Mouse (Mus musculus): ENCODE measurements at regions not wholly inside any gene's neighbourhood (a gene's known extent, or its start where the extent isn't known, plus 50 kb on each side); places are given as distances from the start of the nearest gene placed in this dataset.
"Not testable (repeated sequence)": the region's sequence is repeated elsewhere in the genome, so short reads cannot be mapped to it uniquely, and the experiment has no call there.

- DNase-seq (ENCODE audit: low spot score) (no peak), ATAC-seq (replicated peaks; ENCODE audit: low FRiP score) (no peak)
- no peak overlapping the region for H3K4me2 ChIP-seq (ENCODE audit: low read depth, low read length, severe bottlenecking)
- 89% methylated on average over 2 of the region's 2 CpGs for WGBS
- no peak overlapping the region for H3K9ac ChIP-seq (ENCODE audit: low read length)
- H3K27me3 ChIP-seq (ENCODE audit: control insufficient read depth, insufficient read depth, low read length) = no peaks in the 10 kb centered on the region
- no peak overlapping the region for H3K4me3 ChIP-seq (ENCODE audit: low read depth, low read length)
- H3K9me3 ChIP-seq (ENCODE audit: control insufficient read depth, low read length) = no peaks in the 10 kb centered on the region
- no peaks in the 10 kb centered on the region for H3K4me1 ChIP-seq (replicated peaks; ENCODE audit: control insufficient read depth, insufficient read depth, low read length)
- no peaks in the 10 kb centered on the region for H3K36me3 ChIP-seq (ENCODE audit: control insufficient read depth, insufficient read depth, low read length)
- no peak overlapping the region for H3K27ac ChIP-seq (ENCODE audit: low read depth, low read length)
Observed at GRCm38 (mm10) chr8:114001674-114002073, 131.7 kb upstream of the Nudt7 start.

GRCm38 (mm10) chr8:114004436-114004835 lies 128.9 kb upstream of the Nudt7 start:
- Histone ChIP-seq H3K4me3 (ENCODE audit: low read depth, low read length) (no peak overlapping the region), H3K27ac (ENCODE audit: low read depth, low read length) (no peak overlapping the region), H3K36me3 (ENCODE audit: control insufficient read depth, insufficient read depth, low read length) (no peaks in the 10 kb centered on the region), H3K4me2 (ENCODE audit: low read depth, low read length, severe bottlenecking) (no peak overlapping the region), H3K27me3 (ENCODE audit: control insufficient read depth, insufficient read depth, low read length) (no peaks in the 10 kb centered on the region), H3K9ac (ENCODE audit: low read length) (no peak overlapping the region), H3K9me3 (ENCODE audit: control insufficient read depth, low read length) (no peaks in the 10 kb centered on the region), H3K4me1 (replicated peaks; ENCODE audit: control insufficient read depth, insufficient read depth, low read length) (no peaks in the 10 kb centered on the region)
- DNase-seq (ENCODE audit: low spot score) (no peak), ATAC-seq (replicated peaks; ENCODE audit: low FRiP score) (no peak)
- 87% methylated on average over 7 of the region's 7 CpGs for WGBS

- Histone ChIP-seq H3K4me1 (replicated peaks; ENCODE audit: control insufficient read depth, insufficient read depth, low read length) (no peaks in the 10 kb centered on the region), H3K36me3 (ENCODE audit: control insufficient read depth, insufficient read depth, low read length) (no peaks in the 10 kb centered on the region), H3K27me3 (ENCODE audit: control insufficient read depth, insufficient read depth, low read length) (no peaks in the 10 kb centered on the region), H3K4me3 (ENCODE audit: low read depth, low read length) (no peak overlapping the region), H3K9me3 (ENCODE audit: control insufficient read depth, low read length) (no peaks in the 10 kb centered on the region), H3K27ac (ENCODE audit: low read depth, low read length) (no peak overlapping the region), H3K9ac (ENCODE audit: low read length) (no peak overlapping the region), H3K4me2 (ENCODE audit: low read depth, low read length, severe bottlenecking) (no peak overlapping the region)
- no peak for ATAC-seq (replicated peaks; ENCODE audit: low FRiP score)
- DNase-seq (ENCODE audit: low spot score) = no peak
- WGBS = 81% methylated on average over 5 of the region's 5 CpGs
Observed at GRCm38 (mm10) chr8:114006587-114006986, 126.8 kb upstream of the Nudt7 start.

GRCm38 (mm10) chr8:114007103-114007502 lies 126.3 kb upstream of the Nudt7 start:
- WGBS = 91% methylated on average over 10 of the region's 10 CpGs

GRCm38 (mm10) chr8:114018364-114018763 lies 115.0 kb upstream of the Nudt7 start:
- Histone ChIP-seq H3K4me2 (ENCODE audit: low read depth, low read length, severe bottlenecking) (no peak overlapping the region), H3K9me3 (ENCODE audit: control insufficient read depth, low read length) (no peaks in the 10 kb centered on the region), H3K27ac (ENCODE audit: low read depth, low read length) (no peak overlapping the region), H3K9ac (ENCODE audit: low read length) (no peak overlapping the region), H3K4me3 (ENCODE audit: low read depth, low read length) (no peak overlapping the region), H3K27me3 (ENCODE audit: control insufficient read depth, insufficient read depth, low read length) (no peaks in the 10 kb centered on the region), H3K4me1 (replicated peaks; ENCODE audit: control insufficient read depth, insufficient read depth, low read length) (no peaks in the 10 kb centered on the region), H3K36me3 (ENCODE audit: control insufficient read depth, insufficient read depth, low read length) (no peaks in the 10 kb centered on the region)
- DNase-seq (ENCODE audit: low spot score) (no peak), ATAC-seq (replicated peaks; ENCODE audit: low FRiP score) (no peak)
- WGBS = 86% methylated on average over 5 of the region's 5 CpGs

More at GRCm38 (mm10) chr8:114007103-114007502, 126.3 kb upstream of the Nudt7 start:
- H3K9ac ChIP-seq (ENCODE audit: low read length) = no peak overlapping the region
- H3K27ac ChIP-seq (ENCODE audit: low read depth, low read length) = no peak overlapping the region
- DNase-seq (ENCODE audit: low spot score) (no peak), ATAC-seq (replicated peaks; ENCODE audit: low FRiP score) (no peak)
- no peaks in the 10 kb centered on the region for H3K9me3 ChIP-seq (ENCODE audit: control insufficient read depth, low read length)
- H3K4me2 ChIP-seq (ENCODE audit: low read depth, low read length, severe bottlenecking) = no peak overlapping the region
- H3K4me3 ChIP-seq (ENCODE audit: low read depth, low read length) = no peak overlapping the region
- H3K27me3 ChIP-seq (ENCODE audit: control insufficient read depth, insufficient read depth, low read length) = no peaks in the 10 kb centered on the region
- no peaks in the 10 kb centered on the region for H3K36me3 ChIP-seq (ENCODE audit: control insufficient read depth, insufficient read depth, low read length)
- H3K4me1 ChIP-seq (replicated peaks; ENCODE audit: control insufficient read depth, insufficient read depth, low read length) = no peaks in the 10 kb centered on the region

- H3K27ac ChIP-seq (ENCODE audit: low read depth, low read length); ATAC-seq (replicated peaks; ENCODE audit: low FRiP score); H3K9ac ChIP-seq (ENCODE audit: low read length); H3K4me3 ChIP-seq (ENCODE audit: low read depth, low read length); DNase-seq (ENCODE audit: low spot score); H3K36me3 ChIP-seq (ENCODE audit: control insufficient read depth, insufficient read depth, low read length); H3K9me3 ChIP-seq (ENCODE audit: control insufficient read depth, low read length); H3K27me3 ChIP-seq (ENCODE audit: control insufficient read depth, insufficient read depth, low read length); H3K4me2 ChIP-seq (ENCODE audit: low read depth, low read length, severe bottlenecking); H3K4me1 ChIP-seq (replicated peaks; ENCODE audit: control insufficient read depth, insufficient read depth, low read length): not testable (repeated sequence)
- 96% methylated on average over 9 of the region's 9 CpGs for WGBS
Observed at GRCm38 (mm10) chr8:114030141-114030540, 103.2 kb upstream of the Nudt7 start.

- ATAC-seq (replicated peaks; ENCODE audit: low FRiP score) (no peak), DNase-seq (ENCODE audit: low spot score) (no peak)
- 85% methylated on average over 8 of the region's 8 CpGs for WGBS
Observed at GRCm38 (mm10) chr8:114052426-114052825, 80.9 kb upstream of the Nudt7 start.

GRCm38 (mm10) chr8:114063566-114063965 lies 69.8 kb upstream of the Nudt7 start:
- Histone ChIP-seq H3K9ac (ENCODE audit: low read length) (no peak overlapping the region), H3K27me3 (ENCODE audit: control insufficient read depth, insufficient read depth, low read length) (no peaks in the 10 kb centered on the region), H3K4me2 (ENCODE audit: low read depth, low read length, severe bottlenecking) (no peak overlapping the region), H3K4me1 (replicated peaks; ENCODE audit: control insufficient read depth, insufficient read depth, low read length) (no peaks in the 10 kb centered on the region), H3K27ac (ENCODE audit: low read depth, low read length) (no peak overlapping the region), H3K4me3 (ENCODE audit: low read depth, low read length) (no peak overlapping the region), H3K9me3 (ENCODE audit: control insufficient read depth, low read length) (no peaks in the 10 kb centered on the region), H3K36me3 (ENCODE audit: control insufficient read depth, insufficient read depth, low read length) (no peaks in the 10 kb centered on the region)
- DNase-seq (ENCODE audit: low spot score) (no peak), ATAC-seq (replicated peaks; ENCODE audit: low FRiP score) (no peak)

More at GRCm38 (mm10) chr8:114052426-114052825, 80.9 kb upstream of the Nudt7 start:
- Histone ChIP-seq H3K4me1 (replicated peaks; ENCODE audit: control insufficient read depth, insufficient read depth, low read length) (no peaks in the 10 kb centered on the region), H3K36me3 (ENCODE audit: control insufficient read depth, insufficient read depth, low read length) (no peaks in the 10 kb centered on the region), H3K27ac (ENCODE audit: low read depth, low read length) (no peak overlapping the region), H3K9me3 (ENCODE audit: control insufficient read depth, low read length) (no peaks in the 10 kb centered on the region), H3K9ac (ENCODE audit: low read length) (no peak overlapping the region), H3K4me2 (ENCODE audit: low read depth, low read length, severe bottlenecking) (no peak overlapping the region), H3K4me3 (ENCODE audit: low read depth, low read length) (no peak overlapping the region), H3K27me3 (ENCODE audit: control insufficient read depth, insufficient read depth, low read length) (no peaks in the 10 kb centered on the region)

- no peaks in the 10 kb centered on the region for H3K27me3 ChIP-seq (ENCODE audit: control insufficient read depth, insufficient read depth, low read length)
- no peaks in the 10 kb centered on the region for H3K36me3 ChIP-seq (ENCODE audit: control insufficient read depth, insufficient read depth, low read length)
- 79% methylated on average over 8 of the region's 8 CpGs for WGBS
- DNase-seq (ENCODE audit: low spot score) (no peak), ATAC-seq (replicated peaks; ENCODE audit: low FRiP score) (no peak)
- H3K4me1 ChIP-seq (replicated peaks; ENCODE audit: control insufficient read depth, insufficient read depth, low read length) = no peaks in the 10 kb centered on the region
- H3K4me2 ChIP-seq (ENCODE audit: low read depth, low read length, severe bottlenecking) = no peak overlapping the region
- H3K27ac ChIP-seq (ENCODE audit: low read depth, low read length) = no peak overlapping the region
- no peak overlapping the region for H3K4me3 ChIP-seq (ENCODE audit: low read depth, low read length)
- no peaks in the 10 kb centered on the region for H3K9me3 ChIP-seq (ENCODE audit: control insufficient read depth, low read length)
- H3K9ac ChIP-seq (ENCODE audit: low read length) = no peak overlapping the region
Observed at GRCm38 (mm10) chr8:114072330-114072729, 61.0 kb upstream of the Nudt7 start.
